Mouse (Mus musculus) adrenal gland, adult (tissue): ENCODE data around the gene Wfdc21.
A peak's percentile ranks its signal among the peaks of the same experiment; 100 is the strongest.

Experiments used
- DNase-seq, 2 experiments: peaks; one replicate each; pipeline ENCODE4 v3.0.0; 2022 to 2023; ENCODE audit warnings: low spot score in 1 of 2; ENCODE audit not compliant: inconsistent age in 2 of 2

The Wfdc21 gene

DNA sequence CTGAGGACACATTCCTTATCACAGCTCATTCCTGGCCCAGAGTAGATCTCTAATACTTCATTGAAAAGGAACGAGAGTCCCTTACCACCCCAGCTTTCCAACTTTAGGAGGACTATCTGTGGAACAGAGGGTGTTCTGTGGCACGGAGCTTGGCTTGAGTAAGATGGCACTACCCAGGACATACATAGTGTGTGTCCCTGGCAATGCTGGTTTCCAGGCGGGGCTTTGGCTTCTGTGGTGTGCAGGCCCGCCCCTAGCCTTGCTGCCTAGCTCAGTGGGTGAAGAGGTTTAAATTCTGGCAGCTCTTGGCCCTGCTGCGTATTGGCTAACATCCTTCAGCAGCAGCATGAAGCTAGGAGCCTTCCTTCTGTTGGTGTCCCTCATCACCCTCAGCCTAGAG lies at the start of gene Wfdc21:
Wfdc21 (plus strand) TSS at position 260 of the 400 bp plus-strand sequence.
- no peak for DNase-seq

DNA sequence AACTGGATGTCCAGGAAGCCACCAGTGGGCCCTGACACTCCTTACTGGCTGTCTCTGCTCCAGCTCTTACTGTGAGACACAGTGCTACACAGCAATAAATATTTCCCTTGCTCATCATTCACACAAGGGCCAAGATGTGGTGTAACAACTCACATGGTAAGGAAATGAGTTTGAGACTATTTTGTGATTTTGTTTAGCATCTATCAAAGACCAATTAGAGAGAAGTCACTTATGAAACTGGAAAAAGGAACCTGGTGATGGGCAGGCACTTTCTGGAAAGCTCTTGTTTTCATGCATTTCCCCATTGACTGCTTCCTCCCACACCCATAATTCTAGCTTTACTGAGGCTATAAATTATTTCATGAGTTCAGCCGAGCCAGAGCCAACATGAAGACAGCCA lies 43.0 kb upstream of the Wfdc21 start, which contains the start of gene Wfdc17:
Wfdc17 (plus strand) TSS at position 287 of the 400 bp plus-strand sequence.
- no peak for DNase-seq

DNA sequence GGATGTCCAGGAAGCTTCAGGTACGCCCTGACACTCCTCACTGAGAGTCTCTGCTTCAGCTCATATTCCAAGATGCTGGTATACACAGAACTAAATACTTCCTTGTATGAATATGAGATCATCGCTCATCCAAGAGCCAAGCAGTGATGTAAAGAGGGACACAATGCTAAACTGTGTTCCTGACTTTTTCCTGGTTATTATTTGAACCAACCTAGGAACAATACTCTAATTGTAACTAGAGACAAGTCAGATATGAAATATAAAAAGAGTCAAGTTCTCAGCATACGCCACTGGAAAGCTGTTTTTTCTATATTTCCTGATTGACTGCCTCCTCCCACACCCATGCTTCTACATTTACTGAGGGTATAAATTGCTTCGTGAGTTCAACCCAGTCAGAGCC lies 38.0 kb upstream of the Wfdc21 start, which contains the start of gene Wfdc18:
Wfdc18 (plus strand) TSS at position 301 of the 400 bp plus-strand sequence.
- DNase-seq: no peak

DNA sequence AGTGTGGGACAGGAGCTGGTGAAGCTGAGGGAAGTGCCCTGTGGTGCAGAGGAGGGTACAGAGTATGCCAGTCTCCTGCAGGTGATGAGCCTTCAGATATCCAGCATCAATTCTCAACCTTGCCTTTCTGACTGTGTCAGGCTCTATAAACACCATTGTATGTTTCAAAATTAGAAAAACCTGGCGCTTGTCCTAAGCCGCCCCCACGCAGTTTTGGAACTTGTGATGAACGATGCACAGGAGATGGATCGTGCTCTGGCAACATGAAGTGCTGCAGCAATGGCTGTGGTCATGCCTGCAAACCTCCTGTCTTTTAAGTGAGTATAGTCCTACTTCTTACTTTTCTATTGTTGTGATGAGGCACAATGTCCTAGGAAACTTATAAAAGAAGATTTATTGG lies 37.1 kb upstream of the Wfdc21 start:
- DNase-seq: no peak

DNA sequence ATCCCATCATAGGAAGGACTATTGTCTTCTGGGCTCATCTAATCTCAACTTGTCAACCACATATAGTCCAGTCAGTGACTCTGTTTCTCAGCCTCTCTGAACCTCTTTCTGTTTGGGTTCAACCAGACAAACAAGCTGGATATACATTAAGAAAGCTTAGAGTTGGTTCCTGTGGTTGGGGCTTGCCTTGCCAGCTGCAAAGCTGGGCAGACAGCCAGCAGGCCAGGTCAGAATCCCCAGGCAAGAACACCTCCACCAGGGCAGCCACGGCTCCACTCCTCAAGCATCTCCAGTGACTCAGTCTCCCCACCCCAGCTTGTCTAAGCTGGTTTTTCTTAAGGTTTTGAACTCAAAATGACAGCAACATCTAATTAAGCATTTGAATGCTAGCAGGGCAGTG lies 34.1 kb upstream of the Wfdc21 start:
- no peak for DNase-seq

DNA sequence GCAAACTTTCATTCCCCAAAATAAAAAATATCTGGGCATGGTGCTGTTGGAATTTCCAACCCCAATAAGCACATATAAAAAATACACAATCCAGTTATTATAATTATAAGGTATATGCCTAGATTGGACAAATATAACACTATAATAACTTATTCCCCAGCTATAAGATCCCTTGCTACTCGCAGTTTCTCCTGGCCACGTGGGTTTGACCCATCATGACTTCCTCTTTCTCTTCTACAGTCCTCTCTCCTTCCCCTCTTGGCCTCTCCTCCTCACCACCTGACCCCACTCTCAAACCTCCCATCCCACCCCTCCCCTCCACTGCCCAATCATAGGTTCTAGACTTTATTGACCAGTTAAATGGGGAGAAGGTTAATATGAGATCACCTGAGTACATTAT lies 32.8 kb upstream of the Wfdc21 start:
- no peak for DNase-seq

DNA sequence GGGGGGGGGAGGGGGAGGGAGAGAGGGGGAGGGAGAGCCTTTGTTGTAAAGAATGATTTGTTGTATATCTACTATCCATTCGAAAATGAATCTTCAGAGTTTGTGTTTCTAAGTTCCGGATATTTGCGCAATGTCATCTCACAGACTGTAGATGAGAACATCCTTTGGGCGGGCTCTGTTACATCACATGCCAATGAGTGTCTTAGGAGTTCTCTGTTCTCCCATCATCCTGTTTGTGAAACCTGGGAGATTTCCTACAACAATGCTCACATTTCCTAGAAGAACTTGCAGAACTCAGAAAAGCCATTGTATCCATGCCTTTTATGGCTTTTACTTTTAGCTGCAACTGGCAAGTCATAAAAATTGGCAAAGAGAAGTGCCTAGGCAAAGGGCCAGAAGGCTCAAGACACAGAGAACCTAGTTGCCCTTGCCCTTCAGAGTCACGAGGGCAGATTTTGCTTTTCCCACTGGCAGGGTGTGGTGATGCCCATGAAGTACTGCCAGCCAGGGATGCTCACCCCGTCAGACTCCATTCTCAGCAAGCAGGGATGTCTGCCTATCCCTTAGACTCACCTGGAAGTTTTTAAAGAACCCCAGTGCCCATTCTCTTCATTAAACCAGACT lies 29.6 kb upstream of the Wfdc21 start:
- DNase-seq: peak; percentile 63 to 79

DNA sequence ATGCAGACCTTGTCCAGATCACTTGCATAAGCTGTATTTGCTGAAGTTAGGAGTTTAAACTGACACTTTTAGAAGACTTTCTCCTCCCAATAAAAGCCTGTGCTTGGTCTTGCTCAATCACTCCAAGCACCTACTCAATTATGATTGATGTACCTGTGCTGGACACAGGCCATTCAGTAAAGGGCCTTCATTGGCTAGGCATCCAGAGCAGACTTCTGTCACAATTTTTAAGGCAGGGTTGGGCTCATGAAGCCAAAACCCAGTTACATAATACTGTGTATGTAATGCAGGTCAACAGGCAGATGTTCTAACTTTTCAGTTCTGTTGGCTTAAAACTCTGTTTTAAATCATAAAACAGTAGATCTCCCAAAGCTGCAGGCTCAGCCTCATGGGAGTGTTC lies 26.0 kb upstream of the Wfdc21 start:
- no peak for DNase-seq

DNA sequence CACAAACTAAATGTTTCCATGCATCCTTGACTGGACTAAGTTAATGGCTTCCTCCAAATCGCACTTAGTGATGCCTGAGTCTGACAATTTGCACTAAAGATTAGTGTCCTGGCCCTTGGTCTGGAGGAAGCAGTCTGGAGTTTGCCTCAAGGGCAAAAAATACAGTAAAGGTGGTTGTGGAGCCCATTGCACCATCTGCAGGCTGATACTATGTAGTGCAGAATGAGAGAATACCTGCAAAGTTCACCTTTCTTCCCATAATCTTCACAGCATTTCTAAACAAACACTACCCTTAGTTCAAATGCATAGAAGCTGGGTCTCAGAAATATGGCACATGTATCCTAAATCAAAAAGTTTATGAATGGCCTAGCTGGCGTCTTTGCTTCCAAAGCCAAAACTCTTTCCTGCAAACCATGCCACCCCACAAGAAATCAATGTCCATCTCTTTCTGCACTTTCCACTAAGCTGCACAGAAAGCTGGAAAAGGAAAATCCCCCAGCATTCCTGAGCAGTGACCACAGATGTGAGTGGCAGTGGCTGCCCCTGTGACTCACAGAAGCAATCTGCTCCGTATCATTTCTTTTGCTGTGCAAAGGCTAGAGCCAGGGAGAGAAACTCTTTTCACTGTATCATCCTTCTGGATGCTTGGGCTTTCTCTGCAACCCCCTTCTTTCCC lies 17.8 kb upstream of the Wfdc21 start:
- peak in 1 of 2 experiments; percentile 11 for DNase-seq

DNA sequence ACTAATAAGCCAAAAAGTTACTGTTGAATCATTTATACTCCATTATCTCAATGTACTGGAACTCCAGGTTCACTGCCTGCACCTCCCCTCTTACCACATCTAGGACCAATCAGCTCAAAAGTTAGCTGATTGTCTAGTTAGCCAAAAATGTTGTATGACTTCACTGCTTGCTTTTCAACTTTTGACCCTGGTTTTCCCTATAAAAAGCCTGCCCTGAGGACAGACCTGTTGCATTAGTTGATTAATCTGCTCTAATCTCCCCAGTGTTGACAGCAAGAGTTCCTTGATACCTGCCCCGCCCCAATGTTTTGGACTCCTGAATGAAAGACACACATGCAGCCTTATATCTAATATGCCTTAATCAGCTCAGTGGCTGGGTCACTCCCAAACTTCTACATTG lies 15.6 kb upstream of the Wfdc21 start:
- DNase-seq: no peak

DNA sequence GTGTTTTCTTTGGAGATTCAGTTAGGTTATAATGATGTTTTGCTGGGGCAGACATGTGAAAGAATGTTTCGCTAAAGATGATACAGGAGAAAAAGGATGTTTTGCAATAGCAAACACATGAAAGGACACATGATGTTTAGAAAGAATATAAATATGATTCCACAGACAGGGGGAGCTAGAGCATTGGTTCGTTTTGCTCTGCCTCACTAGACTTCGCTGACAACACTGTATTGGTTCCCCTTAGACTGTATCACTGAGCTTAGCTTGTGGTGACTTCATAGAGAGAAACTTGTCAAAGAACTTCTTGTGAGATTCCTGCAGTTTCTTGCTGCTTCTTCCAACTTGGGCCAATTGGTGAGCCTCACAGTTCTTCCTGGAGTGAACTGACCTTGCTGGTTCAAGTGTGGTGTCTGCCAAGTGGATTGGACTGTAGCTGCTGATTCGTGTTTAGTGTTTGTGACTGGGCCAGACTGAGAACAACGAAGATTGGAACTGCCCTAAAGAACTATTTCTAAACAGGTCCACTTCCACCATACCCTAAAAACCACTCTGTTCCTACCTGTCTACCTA lies 13.6 kb upstream of the Wfdc21 start:
- no peak for DNase-seq

DNA sequence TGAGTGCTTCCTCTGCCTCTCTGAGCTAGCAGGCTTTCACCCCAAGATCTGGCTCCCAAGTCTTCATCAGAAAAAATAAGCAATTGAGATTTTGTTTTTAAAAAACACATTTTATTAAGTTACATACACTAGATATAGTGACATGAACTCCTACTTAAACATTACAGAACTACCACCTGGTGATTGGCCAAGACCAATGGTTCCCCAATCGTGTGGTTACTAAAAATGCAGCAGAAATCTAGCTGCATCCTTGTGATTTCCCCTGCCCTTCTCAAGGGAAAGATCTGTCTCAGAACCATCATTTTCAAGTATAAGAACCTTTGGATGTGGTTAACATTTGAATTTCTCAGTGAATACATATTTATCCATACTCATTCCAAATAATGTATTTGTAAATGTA lies 12.5 kb upstream of the Wfdc21 start:
- no peak for DNase-seq

DNA sequence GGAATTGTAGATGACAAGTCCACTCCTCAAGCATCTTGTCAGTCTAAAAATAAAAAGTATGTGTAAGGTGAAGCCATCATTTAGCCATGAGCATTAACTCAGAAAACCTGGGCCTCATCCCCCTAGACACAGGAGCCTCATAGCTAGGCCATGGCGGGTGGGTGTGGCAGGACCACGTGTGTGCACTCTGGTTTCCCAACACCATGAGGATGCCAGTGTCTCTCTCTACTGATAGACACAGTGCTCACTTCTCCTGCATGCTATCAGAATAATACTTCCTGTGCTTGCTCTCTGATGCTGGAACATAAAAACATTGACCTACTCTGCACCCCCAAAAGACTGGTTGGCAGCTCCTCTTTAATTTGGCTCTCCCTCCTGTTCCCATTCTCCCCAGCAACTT lies 10.9 kb upstream of the Wfdc21 start:
- DNase-seq: no peak

DNA sequence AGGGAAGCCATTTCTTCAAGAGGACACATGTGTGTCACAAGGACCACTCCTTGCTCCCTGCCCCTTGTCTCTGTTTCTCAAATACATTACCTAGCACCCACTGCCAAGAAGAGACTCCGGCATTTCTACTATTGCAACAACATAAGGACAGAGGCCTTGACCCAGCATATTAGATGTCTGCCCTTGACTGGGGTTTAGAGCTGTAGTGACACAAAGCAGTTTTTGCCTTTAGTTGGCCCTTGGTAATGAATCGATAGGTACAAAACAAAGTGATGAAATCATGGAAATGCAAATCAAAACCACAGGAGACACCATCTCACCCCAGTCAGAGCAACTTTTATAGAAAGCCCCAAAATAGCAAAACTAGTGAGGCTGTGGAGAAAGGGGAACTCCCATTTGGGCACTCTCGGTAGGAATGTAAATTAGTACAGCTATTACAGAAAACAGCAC lies 9.6 kb upstream of the Wfdc21 start:
- no peak for DNase-seq

DNA sequence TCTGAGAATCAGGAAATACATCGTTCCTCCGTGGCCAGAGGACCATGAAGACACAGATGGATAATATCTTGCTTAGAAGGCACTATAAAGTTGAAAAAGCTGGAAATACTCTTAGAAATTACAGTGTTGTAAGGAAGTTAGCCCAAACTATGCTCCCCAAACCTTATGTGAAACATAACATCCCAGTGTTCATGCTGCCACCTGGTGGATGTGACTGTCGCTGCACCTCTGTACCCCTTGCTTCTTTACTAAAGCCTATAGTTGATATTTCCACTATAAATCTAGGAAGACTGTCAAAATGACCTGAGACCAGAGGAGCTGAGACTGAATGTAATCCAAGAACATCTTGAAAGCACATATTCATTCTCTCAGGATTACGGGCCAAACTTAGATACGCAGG lies 7.5 kb upstream of the Wfdc21 start:
- DNase-seq: peak; percentile 62 to 90

DNA sequence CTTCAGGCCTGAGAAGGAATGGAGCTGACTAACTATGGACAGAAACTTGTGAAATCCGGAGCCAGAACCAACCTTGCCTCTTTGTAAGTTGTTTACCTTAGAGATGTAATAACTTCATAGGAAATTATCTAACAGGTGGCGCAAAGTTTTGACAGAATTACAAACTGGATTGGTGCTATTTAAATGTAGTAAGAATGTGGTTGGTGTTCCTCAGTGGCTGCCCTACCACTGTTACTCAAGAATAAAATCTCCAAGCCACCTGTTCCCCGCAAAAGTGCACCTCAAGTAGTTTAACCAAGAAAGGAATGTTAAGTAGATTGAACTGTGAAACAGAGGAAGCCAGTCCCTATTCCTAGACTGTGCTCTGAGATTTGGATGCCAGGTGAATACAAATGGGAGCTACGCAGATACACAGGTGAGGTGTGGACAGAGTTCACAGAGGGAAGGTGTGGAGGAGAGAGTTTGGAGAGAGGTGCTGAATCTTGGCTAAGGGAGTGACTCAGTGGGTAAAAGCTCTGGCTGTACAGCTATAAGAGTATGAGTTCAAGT lies 6.2 kb upstream of the Wfdc21 start:
- no peak for DNase-seq

DNA sequence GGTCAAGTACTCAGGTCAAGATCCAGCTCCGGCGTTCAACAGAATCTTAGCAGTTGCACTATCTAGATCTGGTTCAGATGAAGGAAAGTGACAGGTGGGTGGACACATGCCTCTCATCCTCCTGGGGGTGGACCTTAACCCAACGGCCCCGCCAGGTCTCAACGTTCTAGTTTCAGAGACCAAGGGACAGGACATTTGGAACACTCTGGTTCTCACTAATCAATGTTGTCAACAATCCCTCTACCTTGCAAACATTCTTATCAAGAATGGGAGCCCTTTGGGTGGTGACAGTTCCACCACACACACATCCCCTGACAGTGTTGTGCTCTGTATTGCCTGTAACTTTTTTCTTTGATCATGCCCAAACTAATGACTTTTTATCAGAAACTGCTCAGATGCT lies 4.9 kb upstream of the Wfdc21 start:
- DNase-seq: no peak

DNA sequence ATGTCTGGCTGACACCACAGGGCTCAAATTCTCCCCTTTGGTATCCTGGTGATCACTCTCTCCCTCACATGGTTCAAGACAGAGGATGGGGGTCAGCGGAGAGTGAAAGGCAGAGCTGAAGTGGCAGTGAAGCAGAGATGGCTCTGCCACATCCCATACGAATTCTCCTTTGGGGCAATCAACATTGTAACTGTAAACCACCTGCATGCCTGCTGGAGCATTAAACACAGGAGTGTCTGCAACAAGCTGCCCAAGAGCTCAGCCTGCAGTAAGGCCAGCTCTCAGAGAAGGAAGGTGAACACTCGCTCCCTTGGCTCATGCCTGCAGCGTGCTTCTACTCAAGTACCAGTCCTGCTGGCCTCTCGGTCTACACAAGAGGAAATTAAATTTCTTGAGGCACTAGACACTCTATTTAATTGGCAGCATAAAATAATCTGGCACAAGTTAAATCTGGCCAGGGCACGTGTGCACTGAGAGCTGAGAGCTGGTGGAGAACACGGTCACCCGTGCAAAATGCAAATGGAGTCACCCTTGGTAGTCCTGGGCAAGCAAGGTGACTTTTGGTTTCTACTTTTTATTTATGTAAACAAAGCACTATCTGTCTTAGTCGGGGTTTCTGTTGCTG lies 3.9 kb upstream of the Wfdc21 start:
- no peak for DNase-seq

DNA sequence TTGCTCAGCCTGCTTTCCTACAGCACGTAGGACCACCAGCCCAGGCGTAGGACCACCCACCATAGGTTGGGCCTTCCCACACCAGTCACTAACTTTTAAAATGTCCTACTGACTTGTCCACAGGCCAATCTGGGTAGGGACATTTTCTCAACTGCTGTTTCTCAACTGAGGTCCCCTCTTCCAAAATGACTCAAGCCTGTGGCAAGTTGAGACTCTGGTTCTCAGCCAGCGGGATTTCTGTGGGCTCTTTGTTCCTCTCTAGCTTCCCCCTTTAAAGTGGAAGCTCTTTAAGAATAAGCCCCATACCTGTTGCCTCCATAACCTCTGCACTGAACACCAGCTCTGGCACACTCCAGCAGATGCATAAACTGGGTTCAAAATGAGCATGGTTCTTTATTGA lies 3.2 kb upstream of the Wfdc21 start:
- DNase-seq: no peak

DNA sequence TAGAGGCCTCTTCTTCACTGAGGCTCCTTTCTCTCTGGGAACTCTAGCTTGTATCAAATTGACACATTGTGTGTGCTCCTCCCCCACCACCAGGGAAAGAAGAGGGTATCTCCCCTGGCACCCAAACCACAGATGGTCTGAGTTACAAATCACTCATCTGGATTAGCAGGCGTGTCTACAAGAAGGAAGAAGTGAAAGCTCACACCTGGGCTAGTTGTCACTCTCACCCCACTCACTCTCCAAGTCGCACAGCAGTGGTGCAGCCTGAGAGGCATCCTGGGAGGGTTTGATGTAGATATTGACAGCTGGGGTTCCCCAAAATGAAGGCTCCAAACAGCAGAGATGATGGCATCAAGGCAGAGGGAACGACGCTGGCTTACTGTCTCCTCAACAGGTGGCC lies 588 bp upstream of the Wfdc21 start:
- no peak for DNase-seq

DNA sequence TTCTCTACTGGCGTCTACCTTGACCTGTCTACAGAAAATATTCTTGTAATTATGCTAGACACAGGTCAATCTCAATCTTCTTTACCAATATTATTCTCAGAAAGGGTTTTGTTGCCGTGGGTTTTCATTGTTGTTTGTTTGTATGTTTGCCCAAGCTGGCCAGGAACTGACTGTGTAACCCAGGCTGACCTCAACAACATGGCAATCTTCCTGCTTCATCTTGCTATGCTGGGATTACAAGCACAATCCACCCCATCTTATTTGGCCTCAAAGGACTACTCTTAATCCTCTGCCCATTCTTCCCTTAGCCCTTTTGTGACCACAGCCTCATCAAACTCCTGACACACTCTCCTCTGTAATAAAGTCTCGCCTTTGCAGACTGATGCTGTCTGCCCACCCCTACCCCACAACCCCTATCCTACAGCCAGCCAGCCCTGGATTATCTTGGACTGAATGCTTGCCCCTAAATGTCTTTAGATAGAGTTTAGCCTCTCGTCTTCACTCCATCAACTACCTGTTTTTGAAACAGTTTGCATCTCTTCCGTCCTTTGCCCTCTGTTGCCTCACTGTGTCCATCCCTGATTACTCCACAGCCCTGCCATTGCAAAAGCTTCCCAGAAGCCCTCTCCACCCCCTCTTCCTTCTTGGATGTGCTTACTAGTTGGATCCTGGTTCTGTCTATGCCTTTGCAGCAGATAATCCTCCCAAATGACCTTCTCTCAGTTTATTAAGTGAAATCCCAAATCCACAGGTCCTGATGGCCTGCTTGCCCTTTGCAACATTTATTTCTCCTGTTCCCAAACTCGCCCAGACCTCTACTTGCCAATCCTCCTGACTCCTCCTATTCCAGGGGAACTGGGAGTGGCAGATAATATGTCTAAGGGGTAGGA lies 881 bp downstream of the Wfdc21 start:
- DNase-seq: no peak
